Mouse (Mus musculus) CD4-positive naive resting alpha-beta T cell, adult 57 days (primary cell): ENCODE data around the gene Rap2a. TPM values are rescaled to one million over a fixed set of nuclear protein-coding genes. Genes with fewer than 3 reads are reported as not detected.

ENCODE experiments used
- total RNA-seq: library from RNA; stranded (reverse); gene quantifications from one replicate; pipeline ENCODE4 v1.2.4, GENCODE M21; 2023

The Rap2a gene
- total RNA-seq = 6.4 TPM

GRCm38 (mm10) chr14:120477982-120478568 lies at the start of gene Rap2a:
Gene Rap2a (plus strand): TSS chr14:120478444.

Other genes starting within 250 kb of the Rap2a start
- gene Mbnl2, start 202.8 kb upstream of the Rap2a start, total RNA-seq = 73.5 TPM